Mouse (Mus musculus) heart, postnatal 25 days (tissue): ENCODE results near the gene Olfr763. TPM values are rescaled to one million over a fixed set of nuclear protein-coding genes. Genes with fewer than 3 reads are reported as not detected.
"Not testable (repeated sequence)": the region's sequence is repeated elsewhere in the genome, so short reads cannot be mapped to it uniquely, and the experiment has no call there.

ENCODE experiments used
- DNase-seq: peaks from one replicate; pipeline ENCODE4 v3.0.0; 2022; ENCODE audit warnings: low spot score
- intact Hi-C: fragments of 180-260 bp; cut with DNase I; formaldehyde crosslinking; loops from one replicate; pipeline ENCODE4 v1.15.1; 2025
- total RNA-seq, 2 experiments: library from RNA; stranded (reverse); gene quantifications; 2 replicates each; pipeline ENCODE4 v1.2.3; 2021

Olfr763 gene
- total RNA-seq, 2 experiments from 2014 or later = not detected

DNA sequence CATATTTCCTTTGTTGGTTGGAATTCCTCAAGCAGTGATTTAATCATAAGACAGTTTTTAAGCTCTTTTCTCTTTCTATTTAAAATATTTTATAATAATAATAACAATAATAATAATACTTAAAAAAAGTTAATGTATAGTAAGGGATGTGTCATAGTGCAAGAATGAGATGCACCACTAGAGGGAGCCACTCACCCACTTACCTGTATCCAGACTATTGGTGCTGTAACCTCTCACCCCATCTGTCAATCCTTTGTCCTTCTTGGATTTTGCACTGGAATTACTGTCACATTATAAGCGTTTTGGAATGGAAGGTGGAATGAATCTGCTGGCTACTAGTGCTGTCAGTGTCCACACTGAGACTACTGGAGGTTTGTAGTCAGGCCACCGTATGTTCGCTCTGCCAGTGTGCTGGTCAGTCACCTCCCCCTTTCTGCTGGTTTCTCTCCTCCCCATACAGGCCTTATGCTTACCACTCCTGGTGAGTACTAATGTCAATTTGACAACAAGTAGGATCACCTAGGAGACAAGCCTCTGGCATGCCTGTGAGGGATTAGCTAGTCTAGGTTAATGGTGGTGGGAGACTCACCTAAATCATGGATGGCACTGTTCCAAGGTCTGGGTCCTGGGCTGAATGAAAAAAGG, 15.5 kb downstream of the Olfr763 start:
- no peak for DNase-seq

DNA sequence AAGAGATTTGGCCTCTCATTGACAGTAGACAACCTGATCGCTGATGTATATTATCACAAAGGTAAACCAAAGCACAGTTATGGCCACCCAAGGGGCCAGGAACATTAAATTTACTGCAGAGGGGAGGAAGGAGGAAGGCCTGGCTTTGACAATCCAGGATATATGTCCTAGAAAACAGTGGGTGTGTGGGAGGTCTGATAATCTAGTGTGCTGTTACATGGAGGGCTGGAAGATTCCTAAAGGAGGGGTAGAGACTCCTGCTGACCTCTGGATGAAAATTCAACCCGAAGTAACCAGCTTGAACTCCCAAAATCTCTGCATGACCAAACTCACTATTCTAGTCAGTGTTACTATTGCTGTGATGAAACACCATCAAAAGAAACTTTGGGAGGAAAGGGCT, 17.8 kb downstream of the Olfr763 start:
- intact Hi-C loops = no loop called here
- no peak for DNase-seq

More for the DNA sequence above, 15.5 kb downstream of the Olfr763 start:
- intact Hi-C loops = no loop called here

DNA sequence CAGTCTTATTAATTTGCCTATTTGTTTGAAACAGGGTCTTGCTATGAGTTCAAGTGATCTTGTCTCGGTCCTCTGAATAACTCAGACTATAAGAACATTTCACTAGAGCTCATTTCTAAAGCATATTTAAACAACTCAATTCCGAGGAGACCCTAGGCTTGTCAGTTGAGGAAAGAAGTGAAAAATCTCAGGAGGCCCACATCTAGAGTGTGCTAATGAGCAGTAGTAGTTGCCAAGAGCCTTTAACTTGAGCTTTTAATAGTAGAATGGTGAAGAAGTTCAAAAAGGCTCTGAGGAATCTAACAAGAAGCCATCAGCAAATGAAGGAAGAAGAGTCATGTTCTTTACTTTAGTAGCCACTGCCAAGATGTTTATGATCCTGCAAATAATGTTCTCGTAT, 29.2 kb downstream of the Olfr763 start, which contains the start of gene Olfr764-ps1:
Gene Olfr764-ps1, minus strand, starts transcription at position 101 of the 400 bp plus-strand sequence.
- intact Hi-C loops = no loop called here
- no peak for DNase-seq

DNA sequence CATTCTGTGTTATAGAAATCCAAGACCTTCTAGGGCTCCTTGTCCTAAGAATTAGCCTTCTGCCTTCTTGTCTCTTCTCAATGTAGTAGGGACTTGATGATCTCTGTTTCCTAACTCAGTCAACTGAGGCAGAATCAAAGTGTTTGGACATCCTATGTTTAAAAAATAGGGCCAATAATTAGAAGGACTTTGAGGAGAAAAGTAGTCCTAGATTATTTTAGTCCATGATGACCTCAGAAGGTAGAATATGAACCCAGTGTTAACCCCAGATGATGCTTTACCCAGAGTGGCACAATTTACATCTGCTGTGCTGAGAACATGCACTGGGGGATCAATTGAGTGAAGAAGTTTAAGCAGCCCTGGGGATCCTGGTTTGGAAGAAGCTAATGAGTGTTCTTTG, 39.3 kb downstream of the Olfr763 start, which contains the start of gene Olfr765:
Gene Olfr765, minus strand, starts transcription at position 101 of the 400 bp plus-strand sequence.
- intact Hi-C loops, DNase-seq: not testable (repeated sequence)

Other genes with a start within 250 kb of the Olfr763 start
- gene Mmp19, start 219.9 kb upstream of the Olfr763 start, total RNA-seq = 1 to 10 TPM; 3.1 to 3.2 TPM
- 10 to 100 TPM; 31.8 to 38.2 TPM for gene Dnajc14, start 206.7 kb upstream of the Olfr763 start, total RNA-seq
- 1 to 10 TPM; 5.8 to 6.4 TPM for gene Tmem198b, start 206.4 kb upstream of the Olfr763 start, total RNA-seq
- 10 to 100 TPM; 38.7 to 44.0 TPM for gene Sarnp, start 193.5 kb upstream of the Olfr763 start, total RNA-seq
- gene Ormdl2, start 189.1 kb upstream of the Olfr763 start, total RNA-seq = 1 to 10 TPM; 7.6 to 9.2 TPM
- 1 to 10 TPM; 2.3 to 2.6 TPM for gene Gdf11, start 119.1 kb upstream of the Olfr763 start, total RNA-seq
- gene Cd63, start 109.8 kb upstream of the Olfr763 start, total RNA-seq = 100 to 1,000 TPM; 110 to 123 TPM
- gene Rdh5, start 87.9 kb upstream of the Olfr763 start, total RNA-seq = 1 to 10 TPM; 5.0 to 7.9 TPM
- gene Bloc1s1, start 86.8 kb upstream of the Olfr763 start, total RNA-seq = 100 to 1,000 TPM; 183 to 185 TPM
- 100 to 1,000 TPM; 165 to 176 TPM for gene Itga7, start 77.0 kb upstream of the Olfr763 start, total RNA-seq
- not detected for gene Mettl7b, start 49.8 kb upstream of the Olfr763 start, total RNA-seq
- gene Olfr9, start 21.4 kb upstream of the Olfr763 start, total RNA-seq = not detected
- gene Olfr764-ps1, start 29.1 kb downstream of the Olfr763 start, total RNA-seq = not detected
- not detected for gene Olfr765, start 39.2 kb downstream of the Olfr763 start, total RNA-seq
- gene Olfr766-ps1, start 58.2 kb downstream of the Olfr763 start, total RNA-seq = not detected
- not detected for gene Olfr767, start 72.1 kb downstream of the Olfr763 start, total RNA-seq
- not detected for gene Olfr768, start 88.6 kb downstream of the Olfr763 start, total RNA-seq
- not detected for gene Olfr769, start 107.1 kb downstream of the Olfr763 start, total RNA-seq
- gene Olfr770, start 128.2 kb downstream of the Olfr763 start, total RNA-seq = not detected
- gene Olfr771, start 154.0 kb downstream of the Olfr763 start, total RNA-seq = not detected
- gene Olfr772, start 167.1 kb downstream of the Olfr763 start, total RNA-seq = not detected
- not detected for gene Olfr773, start 176.6 kb downstream of the Olfr763 start, total RNA-seq
- not detected for gene Olfr774, start 225.4 kb downstream of the Olfr763 start, total RNA-seq
- not detected for gene Olfr775, start 237.6 kb downstream of the Olfr763 start, total RNA-seq
- gene Olfr776, start 248.3 kb downstream of the Olfr763 start, total RNA-seq = not detected